Mouse (Mus musculus) liver, adult 2 months (tissue): ENCODE results near the gene Eml1.

Experiments used
- CTCF ChIP-seq: fragments of 200-500 bp; IDR thresholded peaks from 2 replicates; pipeline ENCODE4 v1.5.1; 2011; ENCODE audit warnings: low read depth, low read length, control low read depth
- POLR2A ChIP-seq: fragments of 200-500 bp; IDR thresholded peaks from 2 replicates; pipeline ENCODE4 v1.6.1; 2011; ENCODE audit warnings: low read length, control low read depth; ENCODE audit not compliant: insufficient read depth; ENCODE audit errors: extremely low read depth

- TF ChIP-seq POLR2A (no peak), CTCF (no peak)
These were observed 5.4 kb upstream of the Eml1 start for GRCm38 (mm10) chr12:108365340-108365739.
